Mouse (Mus musculus): ENCODE measurements at regions not wholly inside any gene's neighbourhood (a gene's known extent, or its start where the extent isn't known, plus 50 kb on each side); places are given as distances from the start of the nearest gene placed in this dataset.

- TF ChIP-seq CTCF (IDR thresholded peaks at IDR 0.05; ENCODE audit: control insufficient read depth, insufficient read depth, insufficient read length) (no peak), MYOG (IDR thresholded peaks at IDR 0.05; ENCODE audit: control insufficient read depth, extremely low read depth, insufficient read length) (no peak), USF1 (IDR thresholded peaks at IDR 0.05; ENCODE audit: low read depth) (no peak), MAX (IDR thresholded peaks at IDR 0.05) (no peak)
These were observed 505.0 kb downstream of the 1700129C05Rik start for GRCm38 (mm10) chr14:58637405-58638336.

Data from C2C12 (cell line).